Mouse (Mus musculus): ENCODE measurements at regions not wholly inside any gene's neighbourhood (a gene's known extent, or its start where the extent isn't known, plus 50 kb on each side); places are given as distances from the start of the nearest gene placed in this dataset.

DNA sequence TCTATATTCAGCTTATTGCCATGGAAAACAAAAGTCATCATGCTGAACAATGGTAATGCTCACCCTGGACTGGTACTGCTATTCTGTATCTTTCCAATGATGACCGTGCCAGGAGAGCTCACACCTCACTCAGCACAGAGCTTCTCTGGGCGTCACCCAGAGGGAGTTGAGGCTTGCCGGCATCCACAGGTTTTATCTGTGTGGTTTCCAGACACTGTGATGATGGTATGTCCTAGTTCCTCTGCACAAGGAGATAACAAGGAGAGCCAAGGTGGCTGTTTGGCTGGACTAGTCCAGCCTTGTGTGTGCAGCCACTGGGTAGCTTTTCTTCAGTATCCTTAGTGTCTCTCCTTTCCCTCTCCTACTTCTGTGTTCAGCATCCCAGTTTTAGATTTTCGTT lies 255.4 kb downstream of the Lyplal1 start:
- no peaks in the 10 kb centered on the region for H3K36me3 ChIP-seq (ENCODE audit: insufficient read depth, low read length)
- no peak overlapping the region for H3K4me2 ChIP-seq (ENCODE audit: low read length)
- no peak overlapping the region for H3K4me3 ChIP-seq (replicated peaks; ENCODE audit: low read depth, low read length)
- TF ChIP-seq CTCF (IDR thresholded peaks at IDR 0.05; ENCODE audit: low read depth) = no peak
- WGBS = 87% methylated on average over 4 of the region's 4 CpGs
- H3K4me1 ChIP-seq (replicated peaks; ENCODE audit: insufficient read depth, low read length) = no peaks in the 10 kb centered on the region
- H3K9ac ChIP-seq (ENCODE audit: low read depth, low read length) = no peak overlapping the region
- no peak overlapping the region for H3K27ac ChIP-seq
- DNase-seq (ENCODE audit: low spot score) = no peak
- H3K9me3 ChIP-seq (replicated peaks; ENCODE audit: low read length) = no peaks in the 10 kb centered on the region
- no peak for ATAC-seq (replicated peaks; ENCODE audit: low FRiP score, low read depth)
- H3K27me3 ChIP-seq (ENCODE audit: insufficient read depth, low read length) = no peaks in the 10 kb centered on the region

DNA sequence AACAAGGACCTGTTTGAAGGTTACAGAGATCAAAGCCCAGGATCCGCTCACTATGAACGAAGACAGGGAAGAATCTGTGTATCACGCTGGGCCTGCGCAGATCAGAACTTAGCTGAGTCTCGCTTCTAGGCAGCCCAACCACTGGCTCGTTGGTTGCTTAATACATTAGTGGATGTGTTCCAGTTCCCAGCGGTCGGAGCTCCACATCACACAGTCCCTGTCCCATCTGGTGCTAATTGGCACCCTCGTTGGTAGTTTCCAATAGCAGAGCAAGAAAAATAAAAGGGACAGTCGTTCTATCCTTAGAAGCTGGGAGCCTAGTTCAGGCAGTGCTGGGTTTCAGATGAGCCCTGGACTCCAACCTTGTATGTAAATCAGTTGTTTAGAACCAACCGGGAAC lies 251.2 kb downstream of the Lyplal1 start:
- Histone ChIP-seq H3K9ac (ENCODE audit: low read depth, low read length) (no peak overlapping the region), H3K36me3 (ENCODE audit: insufficient read depth, low read length) (no peaks in the 10 kb centered on the region), H3K4me3 (replicated peaks; ENCODE audit: low read depth, low read length) (no peak overlapping the region), H3K9me3 (replicated peaks; ENCODE audit: low read length) (no peaks in the 10 kb centered on the region), H3K27ac (no peak overlapping the region), H3K4me1 (replicated peaks; ENCODE audit: insufficient read depth, low read length) (no peaks in the 10 kb centered on the region), H3K4me2 (ENCODE audit: low read length) (no peak overlapping the region), H3K27me3 (ENCODE audit: insufficient read depth, low read length) (no peaks in the 10 kb centered on the region)
- no peak for TF ChIP-seq CTCF (IDR thresholded peaks at IDR 0.05; ENCODE audit: low read depth)
- DNase-seq (ENCODE audit: low spot score) (no peak), ATAC-seq (replicated peaks; ENCODE audit: low FRiP score, low read depth) (no peak)
- 84% methylated on average over 11 of the region's 11 CpGs for WGBS

DNA sequence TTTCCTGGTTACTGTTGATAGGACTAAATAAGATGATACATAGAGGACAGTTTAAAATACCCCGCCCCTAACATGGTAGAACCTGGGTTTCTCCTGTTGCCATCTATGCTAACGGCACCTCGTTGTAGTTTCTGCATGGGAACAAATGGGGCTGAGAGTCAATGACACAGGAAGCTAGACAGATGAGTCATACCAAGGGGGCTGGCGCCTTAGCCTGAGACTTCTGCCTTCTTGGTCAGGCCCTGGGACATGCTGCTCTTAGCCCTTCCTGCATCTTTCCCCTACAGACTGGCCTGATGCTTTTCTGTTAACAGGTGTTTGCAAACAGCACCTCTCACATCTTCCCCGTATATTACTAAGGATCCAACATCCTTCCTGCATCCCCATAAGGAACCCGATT lies 250.5 kb downstream of the Lyplal1 start:
- no peak for ATAC-seq (replicated peaks; ENCODE audit: low FRiP score, low read depth)
- Histone ChIP-seq H3K27me3 (ENCODE audit: insufficient read depth, low read length) (no peaks in the 10 kb centered on the region), H3K9ac (ENCODE audit: low read depth, low read length) (no peak overlapping the region), H3K4me3 (replicated peaks; ENCODE audit: low read depth, low read length) (no peak overlapping the region), H3K4me2 (ENCODE audit: low read length) (no peak overlapping the region), H3K9me3 (replicated peaks; ENCODE audit: low read length) (no peaks in the 10 kb centered on the region), H3K4me1 (replicated peaks; ENCODE audit: insufficient read depth, low read length) (no peaks in the 10 kb centered on the region), H3K36me3 (ENCODE audit: insufficient read depth, low read length) (no peaks in the 10 kb centered on the region), H3K27ac (no peak overlapping the region)
- 81% methylated on average over 6 of the region's 6 CpGs for WGBS
- no peak for DNase-seq (ENCODE audit: low spot score)
- no peak for TF ChIP-seq CTCF (IDR thresholded peaks at IDR 0.05; ENCODE audit: low read depth)

DNA sequence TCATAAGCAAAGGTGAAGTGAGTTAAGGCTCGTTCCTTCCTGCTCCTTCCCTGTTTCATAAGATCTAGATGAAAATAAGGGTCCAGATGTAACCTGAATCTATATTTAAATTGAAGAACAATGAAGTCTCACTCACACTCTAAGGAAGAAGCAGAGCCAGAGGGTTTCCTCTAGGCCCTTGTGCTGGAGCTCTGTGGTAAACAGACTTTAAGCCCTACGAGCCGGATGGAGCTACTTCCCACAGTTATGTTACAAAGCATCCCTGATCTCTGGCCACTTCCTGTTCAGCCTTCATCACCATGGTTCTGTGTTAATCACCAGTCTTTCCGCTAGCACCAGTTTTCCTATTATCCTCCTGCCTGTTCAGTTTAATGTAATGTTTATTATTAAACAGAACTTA lies 250.1 kb downstream of the Lyplal1 start:
- Histone ChIP-seq H3K36me3 (ENCODE audit: insufficient read depth, low read length) (no peaks in the 10 kb centered on the region), H3K27ac (no peak overlapping the region), H3K4me3 (replicated peaks; ENCODE audit: low read depth, low read length) (no peak overlapping the region), H3K4me1 (replicated peaks; ENCODE audit: insufficient read depth, low read length) (no peaks in the 10 kb centered on the region), H3K9me3 (replicated peaks; ENCODE audit: low read length) (no peaks in the 10 kb centered on the region), H3K27me3 (ENCODE audit: insufficient read depth, low read length) (no peaks in the 10 kb centered on the region), H3K4me2 (ENCODE audit: low read length) (no peak overlapping the region), H3K9ac (ENCODE audit: low read depth, low read length) (no peak overlapping the region)
- no peak for ATAC-seq (replicated peaks; ENCODE audit: low FRiP score, low read depth)
- DNase-seq (ENCODE audit: low spot score) = no peak
- no peak for TF ChIP-seq CTCF (IDR thresholded peaks at IDR 0.05; ENCODE audit: low read depth)
- 75% methylated on average over 4 of the region's 4 CpGs for WGBS

DNA sequence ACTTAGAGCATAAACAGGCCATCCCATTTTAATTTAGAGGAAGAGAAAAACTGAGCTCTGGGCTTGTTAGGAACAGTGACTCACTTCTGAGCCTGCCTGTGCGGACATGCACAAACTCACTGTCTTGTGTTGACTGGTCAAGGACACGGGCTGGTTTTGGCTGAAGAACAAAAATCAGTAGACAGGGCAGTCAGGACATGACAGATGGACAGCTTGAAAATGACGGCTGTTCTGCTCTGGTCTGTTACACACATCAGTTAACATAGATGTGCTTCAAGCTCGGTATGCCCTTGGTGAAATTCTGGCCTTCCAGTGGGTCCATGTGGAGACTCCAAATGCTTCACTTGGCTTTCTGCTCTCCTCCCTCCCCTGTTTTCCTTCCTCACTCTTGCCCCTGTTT lies 248.4 kb downstream of the Lyplal1 start:
- Histone ChIP-seq H3K27ac (no peak overlapping the region), H3K9ac (ENCODE audit: low read depth, low read length) (no peak overlapping the region), H3K4me1 (replicated peaks; ENCODE audit: insufficient read depth, low read length) (no peaks in the 10 kb centered on the region), H3K27me3 (ENCODE audit: insufficient read depth, low read length) (no peaks in the 10 kb centered on the region), H3K4me3 (replicated peaks; ENCODE audit: low read depth, low read length) (no peak overlapping the region), H3K36me3 (ENCODE audit: insufficient read depth, low read length) (no peaks in the 10 kb centered on the region), H3K4me2 (ENCODE audit: low read length) (no peak overlapping the region), H3K9me3 (replicated peaks; ENCODE audit: low read length) (no peaks in the 10 kb centered on the region)
- no peak for TF ChIP-seq CTCF (IDR thresholded peaks at IDR 0.05; ENCODE audit: low read depth)
- 87% methylated on average over 4 of the region's 4 CpGs for WGBS
- no peak for ATAC-seq (replicated peaks; ENCODE audit: low FRiP score, low read depth)
- DNase-seq (ENCODE audit: low spot score) = no peak

DNA sequence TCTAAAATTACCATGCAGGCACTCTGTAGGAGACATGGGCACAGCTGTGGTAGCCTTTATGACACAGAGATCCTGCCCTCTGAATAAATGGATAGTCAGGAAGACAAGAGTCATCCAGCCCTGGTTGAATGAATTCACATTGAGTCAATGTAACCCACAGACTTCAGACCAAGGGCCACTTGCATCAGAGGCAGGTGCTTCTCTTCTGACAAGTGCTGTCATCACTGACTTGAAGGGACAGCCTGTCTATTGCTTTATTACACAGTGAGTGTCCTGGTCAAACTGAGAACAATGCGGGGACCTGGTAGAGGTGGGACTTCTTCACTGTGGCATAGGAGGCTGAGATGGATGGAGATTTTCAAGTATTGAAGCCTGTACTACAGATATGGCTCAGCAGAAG lies 230.1 kb downstream of the Lyplal1 start:
- no peak for TF ChIP-seq CTCF (IDR thresholded peaks at IDR 0.05; ENCODE audit: low read depth)
- H3K9me3 ChIP-seq (replicated peaks; ENCODE audit: low read length) = no peaks in the 10 kb centered on the region
- H3K4me1 ChIP-seq (replicated peaks; ENCODE audit: insufficient read depth, low read length) = no peaks in the 10 kb centered on the region
- DNase-seq (ENCODE audit: low spot score) (no peak), ATAC-seq (replicated peaks; ENCODE audit: low FRiP score, low read depth) (no peak)
- no peak overlapping the region for H3K9ac ChIP-seq (ENCODE audit: low read depth, low read length)
- no peaks in the 10 kb centered on the region for H3K36me3 ChIP-seq (ENCODE audit: insufficient read depth, low read length)
- no peaks in the 10 kb centered on the region for H3K27me3 ChIP-seq (ENCODE audit: insufficient read depth, low read length)
- H3K27ac ChIP-seq = no peak overlapping the region
- H3K4me2 ChIP-seq (ENCODE audit: low read length) = no peak overlapping the region
- 88% methylated on average over 1 of the region's 1 CpGs for WGBS
- H3K4me3 ChIP-seq (replicated peaks; ENCODE audit: low read depth, low read length) = no peak overlapping the region

DNA sequence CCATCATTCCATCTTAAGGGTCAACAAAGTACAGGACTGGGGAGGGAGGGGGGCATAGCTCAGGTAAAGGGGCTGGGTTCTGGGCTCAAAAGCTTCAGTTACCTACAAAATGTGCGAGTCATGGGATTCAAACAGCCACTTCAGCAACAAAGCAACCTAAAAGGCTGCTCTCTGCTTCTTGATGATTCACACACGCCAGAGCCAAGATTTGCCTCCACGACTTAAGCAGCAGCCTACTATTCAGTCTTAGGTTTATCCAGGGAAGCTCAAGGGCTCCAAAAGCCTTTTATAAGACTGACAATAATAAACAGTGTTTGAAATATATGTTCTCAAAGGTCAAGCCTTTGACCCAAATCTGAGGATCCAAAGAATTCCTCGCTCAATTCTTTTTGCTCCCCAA lies 225.3 kb downstream of the Lyplal1 start:
- H3K36me3 ChIP-seq (ENCODE audit: insufficient read depth, low read length) = no peaks in the 10 kb centered on the region
- H3K4me3 ChIP-seq (replicated peaks; ENCODE audit: low read depth, low read length) = no peak overlapping the region
- ATAC-seq (replicated peaks; ENCODE audit: low FRiP score, low read depth) = no peak
- no peaks in the 10 kb centered on the region for H3K9me3 ChIP-seq (replicated peaks; ENCODE audit: low read length)
- no peak for TF ChIP-seq CTCF (IDR thresholded peaks at IDR 0.05; ENCODE audit: low read depth)
- H3K4me2 ChIP-seq (ENCODE audit: low read length) = no peak overlapping the region
- H3K9ac ChIP-seq (ENCODE audit: low read depth, low read length) = no peak overlapping the region
- no peaks in the 10 kb centered on the region for H3K27me3 ChIP-seq (ENCODE audit: insufficient read depth, low read length)
- 57% methylated on average over 4 of the region's 4 CpGs for WGBS
- H3K4me1 ChIP-seq (replicated peaks; ENCODE audit: insufficient read depth, low read length) = no peaks in the 10 kb centered on the region
- no peak overlapping the region for H3K27ac ChIP-seq
- peak; percentile 12 for DNase-seq (ENCODE audit: low spot score)

All from kidney, postnatal 0 days (tissue).